Mouse (Mus musculus) bone marrow, adult 2 months (tissue): ENCODE data around the gene Thra.

Experiments
- CTCF ChIP-seq: fragments of 200-500 bp; IDR thresholded peaks from 2 replicates; pipeline ENCODE4 v1.5.1; 2011; ENCODE audit warnings: low read length, control low read depth; ENCODE audit not compliant: control insufficient read depth, insufficient read depth
- POLR2A ChIP-seq: fragments of 200-500 bp; IDR thresholded peaks from 2 replicates; pipeline ENCODE4 v1.6.1; 2011; ENCODE audit warnings: low read depth, mild to moderate bottlenecking, control low read depth, low read length, borderline replicate concordance; ENCODE audit not compliant: control insufficient read depth

- no peak for TF ChIP-seq POLR2A
- TF ChIP-seq CTCF: no peak
Observed at GRCm38 (mm10) chr11:98741051-98741620, 698 bp downstream of the Thra start.
